Mouse (Mus musculus) A20 (cell line): ENCODE results near the gene 3110082J24Rik.

Experiments used
- DNase-seq: peaks from one replicate; pipeline ENCODE4 v3.0.0-alpha.2; 2011; ENCODE audit warnings: low read depth, low spot score

Gene 3110082J24Rik

GRCm38 (mm10) chr5:30105668-30106300 lies at the start of gene 3110082J24Rik:
3110082J24Rik (minus strand) TSS chr5:30106086.
- no peak for DNase-seq

DNA sequence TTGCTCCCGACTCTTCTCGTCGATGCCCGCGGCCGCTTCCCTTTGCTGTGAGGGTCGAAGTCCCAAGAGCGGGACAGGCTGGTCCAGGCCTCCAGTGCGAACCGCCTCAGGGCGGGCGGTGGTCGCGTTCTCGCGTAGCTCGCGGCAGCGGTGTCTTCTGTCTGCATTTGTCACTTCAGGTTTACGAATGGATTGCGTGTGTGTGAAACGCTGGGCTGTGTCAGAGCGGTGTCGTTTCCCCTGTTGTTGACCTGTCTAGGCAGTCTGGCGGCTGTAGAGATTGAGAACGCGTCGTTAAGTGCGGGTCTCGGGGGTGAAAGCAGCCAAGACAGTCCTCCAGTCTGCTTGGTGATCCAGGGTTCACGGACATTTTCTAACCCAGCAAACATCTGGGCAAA lies 49.5 kb upstream of the 3110082J24Rik start:
- no peak for DNase-seq

GRCm38 (mm10) chr5:30154474-30155394 lies 48.8 kb upstream of the 3110082J24Rik start, which contains the start of the genes Hadha and Hadhb:
Hadha (minus strand) TSS chr5:30155162.
Hadhb (plus strand) TSS chr5:30155248.
- peak; percentile 97 for DNase-seq

DNA sequence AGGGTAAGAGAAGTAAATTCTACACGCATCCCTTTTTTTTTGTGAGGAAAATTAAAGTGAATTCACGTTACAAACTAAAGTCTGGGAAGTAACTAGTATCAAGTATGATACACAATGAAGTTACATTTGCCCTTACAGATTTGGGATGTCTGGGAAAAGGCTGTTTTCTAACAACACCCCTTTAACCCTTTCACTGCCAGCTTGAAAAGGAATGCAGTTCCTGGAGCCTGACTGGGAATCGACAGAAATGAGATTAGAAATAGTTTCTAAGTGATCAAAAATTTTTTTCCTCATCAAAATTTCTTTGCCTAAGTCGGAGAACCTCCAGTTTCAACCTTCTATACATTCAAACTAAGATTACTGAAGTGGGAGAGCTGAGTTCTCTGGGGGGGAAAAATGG lies 48.1 kb upstream of the 3110082J24Rik start:
- no peak for DNase-seq

- no peak for DNase-seq
Observed at GRCm38 (mm10) chr5:30153222-30153621, 47.3 kb upstream of the 3110082J24Rik start.

- DNase-seq: no peak
Observed at GRCm38 (mm10) chr5:30152413-30152812, 46.5 kb upstream of the 3110082J24Rik start.

- DNase-seq: no peak
Observed at GRCm38 (mm10) chr5:30152007-30152406, 46.1 kb upstream of the 3110082J24Rik start.

GRCm38 (mm10) chr5:30148133-30148920 lies 42.4 kb upstream of the 3110082J24Rik start:
- DNase-seq: no peak

DNA sequence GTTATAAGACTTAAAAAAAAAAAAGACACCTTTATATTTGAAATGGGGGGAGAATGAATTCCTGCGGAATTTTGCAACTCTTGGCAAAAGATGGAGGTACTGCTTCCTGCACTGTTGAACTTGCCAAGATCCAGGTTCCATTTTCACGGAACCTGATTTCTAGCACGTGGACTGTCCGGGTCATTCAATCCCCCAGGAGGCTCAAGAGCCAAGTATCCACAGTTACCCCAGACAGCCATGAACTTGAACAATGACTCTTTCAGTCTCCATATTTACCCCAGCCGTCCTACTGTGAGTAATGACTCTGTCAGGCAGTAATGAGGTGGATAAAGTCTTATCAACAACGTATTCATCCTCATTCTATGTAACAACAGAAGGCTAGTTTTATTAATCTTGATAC lies 40.6 kb upstream of the 3110082J24Rik start:
- DNase-seq: no peak

DNA sequence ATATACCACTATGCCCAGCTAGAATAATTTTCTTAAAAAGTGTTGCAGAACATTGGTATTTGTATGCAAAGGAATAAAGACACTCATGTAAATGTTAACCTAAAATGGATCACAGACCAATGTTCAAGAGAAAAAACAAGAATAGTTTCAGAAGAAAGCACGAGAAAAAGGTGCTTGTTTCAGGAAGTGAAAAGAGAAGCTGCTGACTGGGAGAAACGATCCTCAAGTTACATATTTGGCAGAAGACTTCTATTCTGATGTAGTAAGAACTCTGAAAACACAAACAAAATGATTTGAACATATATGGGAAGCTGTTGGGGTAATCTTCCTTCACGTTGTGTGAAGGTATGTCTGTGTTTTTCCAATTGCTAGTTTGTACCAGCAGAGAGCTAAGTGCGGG lies 32.3 kb upstream of the 3110082J24Rik start:
- peak; percentile 53 for DNase-seq

- DNase-seq: no peak
Observed at GRCm38 (mm10) chr5:30137271-30137670, 31.4 kb upstream of the 3110082J24Rik start.

- no peak for DNase-seq
Observed at GRCm38 (mm10) chr5:30135711-30136231, 29.9 kb upstream of the 3110082J24Rik start.

- no peak for DNase-seq
Observed at GRCm38 (mm10) chr5:30132173-30132572, 26.3 kb upstream of the 3110082J24Rik start.

DNA sequence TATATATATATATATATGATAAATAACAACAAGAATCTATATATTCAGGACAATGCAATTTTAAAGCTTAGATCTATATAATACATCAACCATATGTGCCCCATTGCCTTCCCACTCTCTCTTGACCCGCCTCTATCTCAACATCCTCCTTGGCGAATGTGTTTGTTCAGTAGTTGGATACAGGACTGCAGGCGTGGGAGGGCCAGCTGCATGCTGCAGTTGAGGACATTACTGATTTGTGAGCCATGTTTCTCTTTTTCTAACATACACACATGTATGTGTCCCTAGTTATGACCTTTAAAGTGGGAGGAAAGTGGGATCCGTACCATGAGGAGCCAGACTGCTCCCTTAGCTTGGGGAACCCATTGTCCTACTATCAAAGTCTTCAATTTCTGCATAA lies 25.4 kb upstream of the 3110082J24Rik start:
- no peak for DNase-seq

- DNase-seq: no peak
Observed at GRCm38 (mm10) chr5:30128680-30129079, 22.8 kb upstream of the 3110082J24Rik start.

GRCm38 (mm10) chr5:30127921-30128597 lies 22.2 kb upstream of the 3110082J24Rik start:
- no peak for DNase-seq

GRCm38 (mm10) chr5:30126756-30127155 lies 20.9 kb upstream of the 3110082J24Rik start:
- DNase-seq: no peak

DNA sequence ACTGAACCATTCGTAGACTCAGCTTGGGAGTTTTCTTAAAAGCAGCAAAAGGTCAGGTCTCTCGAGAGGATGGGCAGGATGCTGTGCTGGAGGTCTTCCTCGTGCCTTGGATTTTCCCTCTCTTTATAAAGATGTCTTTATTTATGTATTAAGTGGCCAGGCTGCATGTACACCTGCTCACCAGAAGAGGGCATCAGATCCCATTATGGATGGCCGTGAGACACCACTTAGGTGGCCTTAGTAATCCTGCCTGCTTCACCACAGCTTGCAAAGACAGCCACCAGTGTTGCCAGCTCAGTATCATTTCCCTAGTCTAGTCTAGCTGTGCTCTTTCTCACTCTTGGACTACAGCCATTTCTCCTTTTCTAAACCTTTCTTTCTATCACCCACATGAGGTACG lies 19.7 kb upstream of the 3110082J24Rik start:
- peak; percentile 73 for DNase-seq

DNA sequence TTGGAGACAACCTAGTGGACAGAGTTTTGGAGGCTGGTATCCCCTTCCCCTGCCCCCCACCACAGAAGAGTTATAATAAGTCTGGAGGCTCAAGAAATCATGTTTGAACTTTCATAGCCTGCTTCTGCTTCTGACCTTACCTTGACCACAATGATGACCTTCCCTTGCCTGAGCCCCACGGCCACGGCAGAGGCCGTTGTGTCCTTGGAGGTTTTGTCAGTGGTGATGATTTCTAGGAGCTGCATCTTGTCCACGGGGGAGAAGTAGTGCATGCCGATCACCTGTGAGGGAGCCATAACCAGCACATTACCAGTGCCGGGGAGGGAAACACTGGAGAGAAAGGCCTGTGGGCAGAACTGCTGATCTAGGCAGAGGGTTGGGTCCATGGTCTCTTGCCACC lies 16.6 kb upstream of the 3110082J24Rik start:
- no peak for DNase-seq

DNA sequence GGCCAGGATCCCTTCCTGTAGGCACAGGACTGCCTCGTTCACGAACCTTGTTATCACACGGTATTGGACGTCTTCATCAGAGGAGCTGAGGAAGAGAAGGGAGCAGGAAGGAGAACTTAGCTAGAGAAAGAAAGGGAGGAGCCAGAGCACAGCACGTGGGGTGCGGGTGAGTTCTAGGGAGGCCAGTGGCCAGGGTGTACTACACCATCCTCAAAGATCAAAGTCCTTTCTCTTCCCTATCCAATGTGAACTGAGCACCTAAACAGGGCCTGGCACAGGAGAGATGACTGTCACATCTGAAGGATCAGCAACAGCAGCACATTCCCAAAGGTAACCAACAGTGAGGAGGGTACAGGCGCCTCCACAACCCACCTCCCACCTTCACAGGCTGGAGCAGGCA lies 14.2 kb upstream of the 3110082J24Rik start:
- no peak for DNase-seq

DNA sequence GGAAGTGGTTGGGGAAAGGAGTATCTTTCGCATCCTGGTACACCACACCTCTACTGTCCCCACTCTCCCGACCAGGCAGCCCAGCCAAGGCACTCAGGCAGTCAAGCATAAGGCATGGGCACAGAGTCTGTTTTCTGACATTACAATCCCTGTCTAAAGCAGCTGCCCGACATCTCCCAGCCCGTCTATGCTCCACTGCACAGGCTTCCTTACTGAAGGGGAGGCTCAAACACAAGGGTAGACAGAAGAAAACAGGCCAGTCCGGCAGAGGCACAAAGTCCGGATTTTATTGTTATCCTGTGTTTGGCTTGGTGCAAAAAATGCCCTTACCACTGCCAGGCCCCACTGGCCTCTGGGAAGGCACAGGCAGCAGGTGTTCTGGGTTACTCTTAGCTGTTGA lies 13.3 kb upstream of the 3110082J24Rik start:
- DNase-seq: no peak
